Mouse (Mus musculus) ES-Bruce4 (cell line): Measurements from ENCODE around the gene Prdm16. TPM values are rescaled to one million over a fixed set of nuclear protein-coding genes. Genes with fewer than 3 reads are reported as not detected.

Experiments
- H3K27ac ChIP-seq: 2 replicates; pipeline ENCODE4 v1.5.1; 2012; ENCODE audit warnings: low read length, inconsistent platforms; ENCODE audit not compliant: insufficient read depth
- H3K27me3 ChIP-seq: 2 replicates; pipeline ENCODE4 v1.6.1; 2012; ENCODE audit warnings: mild to moderate bottlenecking, low read length, inconsistent platforms; ENCODE audit not compliant: control insufficient read depth, poor library complexity, insufficient read depth, severe bottlenecking
- H3K36me3 ChIP-seq: 2 replicates; pipeline ENCODE4 v1.6.1; 2012; ENCODE audit warnings: inconsistent platforms, mild to moderate bottlenecking, low read length, moderate library complexity; ENCODE audit not compliant: control insufficient read depth, poor library complexity, insufficient read depth, severe bottlenecking
- H3K4me1 ChIP-seq: one replicate; pipeline ENCODE4 v1.8.1; 2011; ENCODE audit warnings: low read length; ENCODE audit not compliant: control insufficient read depth, insufficient read depth
- H3K4me3 ChIP-seq: 2 replicates; pipeline ENCODE4 v1.5.1; 2011; ENCODE audit warnings: low read depth, mild to moderate bottlenecking, low read length
- H3K9ac ChIP-seq: 2 replicates; pipeline ENCODE4 v1.6.1; 2012; ENCODE audit warnings: low read depth, mild to moderate bottlenecking, inconsistent platforms; ENCODE audit not compliant: poor library complexity, severe bottlenecking
- H3K9me3 ChIP-seq: replicated peaks from 2 replicates; pipeline ENCODE4 v1.6.1; 2012; ENCODE audit warnings: mild to moderate bottlenecking, low read length, inconsistent platforms; ENCODE audit not compliant: control insufficient read depth, poor library complexity, insufficient read depth, severe bottlenecking
- CTCF ChIP-seq: IDR thresholded peaks from one replicate; pipeline ENCODE4 v1.8.1; 2011; ENCODE audit warnings: low read depth, low read length
- EP300 ChIP-seq: IDR thresholded peaks from 2 replicates; pipeline ENCODE4 v1.6.1; 2011; ENCODE audit warnings: low read depth, low read length; ENCODE audit not compliant: insufficient read depth
- POLR2A ChIP-seq: IDR thresholded peaks from one replicate; pipeline ENCODE4 v1.8.1; 2011; ENCODE audit warnings: low read length; ENCODE audit not compliant: insufficient read depth
- polyA plus RNA-seq: library from polyadenylated mRNA; stranded (reverse); fragments of >200 nt; gene quantifications from 2 replicates; pipeline ENCODE4 v1.2.4, GENCODE M21; 2011; ENCODE audit warnings: low read depth; ENCODE audit not compliant: missing spikeins, insufficient read depth, insufficient read length

Prdm16 gene
- polyA plus RNA-seq, 1 experiment, result 3.1 TPM

- Histone ChIP-seq H3K9ac (no peak overlapping the region), H3K27me3 (no peaks in the 10 kb centered on the region), H3K36me3 (no peaks in the 10 kb centered on the region), H3K9me3 (no peaks in the 10 kb centered on the region), H3K4me1 (no peaks in the 10 kb centered on the region), H3K27ac (no peak overlapping the region), H3K4me3 (no peak overlapping the region)
- TF ChIP-seq EP300 (no peak), POLR2A (no peak), CTCF (no peak)
Observed at GRCm38 (mm10) chr4:154581261-154581886, 55.3 kb downstream of the Prdm16 start.

- H3K27me3 ChIP-seq, result no peaks in the 10 kb centered on the region
- H3K9me3 ChIP-seq, result no peaks in the 10 kb centered on the region
- TF ChIP-seq POLR2A (no peak), CTCF (no peak)
- H3K36me3 ChIP-seq, result no peaks in the 10 kb centered on the region
- H3K9ac ChIP-seq, result no peak overlapping the region
- no peaks in the 10 kb centered on the region for H3K4me1 ChIP-seq
- H3K27ac ChIP-seq, result no peak overlapping the region
- no peak overlapping the region for H3K4me3 ChIP-seq
Observed at GRCm38 (mm10) chr4:154574208-154574875, 62.3 kb downstream of the Prdm16 start.

- Histone ChIP-seq H3K9ac (no peak overlapping the region), H3K4me3 (no peak overlapping the region)
Observed at GRCm38 (mm10) chr4:154570451-154570881, 66.2 kb downstream of the Prdm16 start.

GRCm38 (mm10) chr4:154569845-154570244 lies 66.8 kb downstream of the Prdm16 start:
- no peaks in the 10 kb centered on the region for H3K36me3 ChIP-seq
- H3K9me3 ChIP-seq, result no peaks in the 10 kb centered on the region
- TF ChIP-seq CTCF (no peak), EP300 (no peak), POLR2A (no peak)
- H3K27ac ChIP-seq, result no peak overlapping the region
- no peaks in the 10 kb centered on the region for H3K27me3 ChIP-seq
- no peak overlapping the region for H3K4me3 ChIP-seq
- no peak overlapping the region for H3K9ac ChIP-seq
- no peaks in the 10 kb centered on the region for H3K4me1 ChIP-seq

More at GRCm38 (mm10) chr4:154570451-154570881, 66.2 kb downstream of the Prdm16 start:
- H3K36me3 ChIP-seq, result no peaks in the 10 kb centered on the region
- TF ChIP-seq EP300 (no peak), POLR2A (no peak), CTCF (no peak)
- no peaks in the 10 kb centered on the region for H3K4me1 ChIP-seq
- H3K27ac ChIP-seq, result no peak overlapping the region
- H3K27me3 ChIP-seq, result no peaks in the 10 kb centered on the region
- H3K9me3 ChIP-seq, result no peaks in the 10 kb centered on the region

GRCm38 (mm10) chr4:154568798-154569197 lies 67.9 kb downstream of the Prdm16 start:
- TF ChIP-seq POLR2A, result no peak
- no peak for TF ChIP-seq EP300
- TF ChIP-seq CTCF, result no peak
- Histone ChIP-seq H3K4me1 (no peaks in the 10 kb centered on the region), H3K9ac (no peak overlapping the region), H3K27ac (no peak overlapping the region), H3K4me3 (no peak overlapping the region), H3K27me3 (no peaks in the 10 kb centered on the region), H3K36me3 (no peaks in the 10 kb centered on the region), H3K9me3 (no peaks in the 10 kb centered on the region)

- no peaks in the 10 kb centered on the region for H3K27me3 ChIP-seq
- no peaks in the 10 kb centered on the region for H3K36me3 ChIP-seq
- no peaks in the 10 kb centered on the region for H3K9me3 ChIP-seq
- no peak overlapping the region for H3K27ac ChIP-seq
- no peaks in the 10 kb centered on the region for H3K4me1 ChIP-seq
- no peak overlapping the region for H3K9ac ChIP-seq
- no peak overlapping the region for H3K4me3 ChIP-seq
- no peak for TF ChIP-seq EP300
- no peak for TF ChIP-seq CTCF
- TF ChIP-seq POLR2A, result no peak
Observed at GRCm38 (mm10) chr4:154567942-154568341, 68.7 kb downstream of the Prdm16 start.
